Mouse (Mus musculus) embryonic facial prominence, embryonic 11.5 days (tissue): Measurements from ENCODE around the gene Cxxc4. TPM values are rescaled to one million over a fixed set of nuclear protein-coding genes. Genes with fewer than 3 reads are reported as not detected.

Experiments used
- microRNA counts: library from miRNA; unstranded; fragments of <30 nt; microRNA quantifications from one replicate; lab custom pipeline; 2016
- microRNA-seq: library from miRNA; unstranded; fragments of <30 nt; microRNA quantifications from one replicate; pipeline ENCODE4, GENCODE M21; 2016; ENCODE audit warnings: borderline number of aligned reads
- polyA plus RNA-seq: library from polyadenylated mRNA; unstranded; fragments of >200 nt; fragmentation: Nextera tagmentation; extraction: Ambion mirVana; gene quantifications from 2 replicates; pipeline ENCODE4 v1.2.1, GENCODE M21; 2014

Cxxc4 gene
- polyA plus RNA-seq, 1 experiment from 2014 or later: 10.7 TPM

MicroRNAs within 50 kb of the gene (microRNA counts, 519-probe panel; counts per million panel counts)
- not detected for microRNA mmu-miR-1895 (lab: Ali Mortazavi, UCI)

Small RNA genes lying within 50 kb of the gene (microRNA-seq; reads per million reads assigned to microRNA genes)
- gene Mir1895: not detected
